11 mouse cellular contexts compared by ENCODE assay signal in the genomic region with DNA sequence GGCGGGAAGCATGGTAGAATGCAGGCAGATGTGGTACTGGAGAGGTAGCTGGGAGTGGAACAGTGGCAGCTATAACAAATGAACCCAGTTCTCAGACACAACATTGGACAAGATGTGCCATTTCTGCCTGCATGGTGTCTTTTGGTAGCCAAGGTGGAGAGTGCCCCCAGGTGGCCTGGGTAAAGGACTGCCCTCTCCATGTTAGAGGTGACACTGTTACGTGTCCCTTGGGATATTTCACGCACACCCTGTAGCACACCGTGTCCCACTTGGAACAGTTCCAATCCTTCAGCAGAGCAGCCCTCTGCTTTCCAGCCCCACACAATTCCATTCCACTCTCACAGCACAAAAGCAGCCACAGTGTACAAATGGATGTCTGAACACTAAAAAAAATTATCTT. TPM values are rescaled to one million over a fixed set of nuclear protein-coding genes. Genes with fewer than 3 reads are reported as not detected.
DNase-seq lines count a peak whose midpoint lies in the region; ATAC-seq and TF ChIP-seq lines count a peak whose summit lies in the region.
"Had no signal": no experiment of that assay in that cellular context is flagged by ENCODE, and none has a peak within 500 bp of the region (broad histone marks: within the 10 kb centered on the region; RNA-seq: fewer than 3 reads in every experiment).

No protein-coding gene starts in this region.

- H3K4me1 ChIP-seq in kidney, adult 2 months (ENCODE audit: control insufficient read depth, insufficient read depth, low read length), result no peaks in the 10 kb centered on the region
- H3K4me1 ChIP-seq in kidney, embryonic 15.5 days, result peaks cover 3% of the 10 kb centered on the region; the same call in 1 of the 2 replicates
- H3K4me1 ChIP-seq in testis, adult 2 months (ENCODE audit: control insufficient read depth, insufficient read depth, low read length), result no peaks in the 10 kb centered on the region

- TF ChIP-seq POLR2A in kidney, adult 2 months (IDR thresholded peaks at IDR 0.05; ENCODE audit: low read depth, low read length), result no peak
- TF ChIP-seq POLR2A in testis, adult 2 months (IDR thresholded peaks at IDR 0.05; ENCODE audit: control insufficient read depth, low read depth, low read length), result no peak
- no peak for TF ChIP-seq POLR2A in brain, embryonic 14.5 days (IDR thresholded peaks at IDR 0.05; ENCODE audit: borderline replicate concordance, extremely low read depth, insufficient read depth, insufficient read length, poor library complexity, severe bottlenecking)

- no peak overlapping the region for H3K4me3 ChIP-seq in kidney, adult 2 months (ENCODE audit: insufficient read depth, low read depth, low read length)
- no peak overlapping the region for H3K4me3 ChIP-seq in kidney, embryonic 15.5 days (replicated peaks)
- no peak overlapping the region for H3K4me3 ChIP-seq in testis, adult 2 months (ENCODE audit: control insufficient read depth, low read depth, low read length)

- no peaks in the 10 kb centered on the region for H3K36me3 ChIP-seq in kidney, adult 2 months (ENCODE audit: control insufficient read depth, insufficient read depth, low read length)
- H3K36me3 ChIP-seq in kidney, embryonic 15.5 days, result no peaks in the 10 kb centered on the region
- no peaks in the 10 kb centered on the region for H3K36me3 ChIP-seq in testis, adult 2 months (ENCODE audit: control insufficient read depth, insufficient read depth, low read length)

- 46% methylated on average over 4 of the region's 4 CpGs for WGBS in kidney, adult 2 months
- WGBS in kidney, embryonic 15.5 days, result 69% methylated on average over 4 of the region's 4 CpGs

- no peak for ATAC-seq in kidney, embryonic 15.5 days (replicated peaks; ENCODE audit: low FRiP score)

- H3K4me2 ChIP-seq in kidney, embryonic 15.5 days, result no peak overlapping the region

- no peak overlapping the region for H3K27ac ChIP-seq in kidney, adult 2 months (ENCODE audit: insufficient read depth, low read depth, low read length)
- no peak overlapping the region for H3K27ac ChIP-seq in kidney, embryonic 15.5 days
- no peak overlapping the region for H3K27ac ChIP-seq in testis, adult 2 months (ENCODE audit: control insufficient read depth, insufficient read depth, low read depth, low read length)

- no peaks in the 10 kb centered on the region for H3K9me3 ChIP-seq in kidney, embryonic 15.5 days (replicated peaks)

- H3K27me3 ChIP-seq in kidney, adult 2 months (replicated peaks; ENCODE audit: control insufficient read depth, insufficient read depth, low read length), result no peaks in the 10 kb centered on the region
- no peaks in the 10 kb centered on the region for H3K27me3 ChIP-seq in kidney, embryonic 15.5 days
- H3K27me3 ChIP-seq in testis, adult 2 months (ENCODE audit: control insufficient read depth, insufficient read depth, low read length), result no peaks in the 10 kb centered on the region

- TF ChIP-seq CTCF in kidney, adult 2 months (conservative IDR thresholded peaks at IDR 0.05; ENCODE audit: insufficient read depth, insufficient read length, low read depth, low read length), result peak; percentile 82
- peak; percentile 18; the same call in 1 of the 2 replicates for TF ChIP-seq CTCF in testis, adult 2 months (IDR thresholded peaks at IDR 0.05; ENCODE audit: control insufficient read depth, insufficient read depth, insufficient replicate concordance, low read depth, low read length)
- peak; percentile 5; the same call in 1 of the 2 replicates for TF ChIP-seq CTCF in brain, embryonic 14.5 days (IDR thresholded peaks at IDR 0.05; ENCODE audit: borderline replicate concordance, extremely low read depth, insufficient read depth, insufficient read length)

- H3K9ac ChIP-seq in kidney, embryonic 15.5 days, result no peak overlapping the region

- peak; percentile 54 for DNase-seq in kidney, adult 2 months
- DNase-seq in testis, postnatal 10 days (ENCODE audit: low spot score), result no peak
- peak; percentile 2 for DNase-seq in brain, embryonic 14.5 days (ENCODE audit: low read depth)
- DNase-seq in urinary bladder, postnatal 25 days (ENCODE audit: low spot score), result no peak
- no peak for DNase-seq in cerebellum, adult 18-20 months
- DNase-seq: cerebellum, adult 8-10 months; right cerebral cortex, adult 18-20 months had no signal

RNA-seq across cellular contexts. Expression of a gene that starts 18.0 kb away (rescaled TPM):
- 251 and 265 TPM in 2 replicates for polyA plus RNA-seq in kidney, adult 2 months (2012; rRNA removed)
- polyA plus RNA-seq in kidney, embryonic 15.5 days (2015; fragmentation: Nextera tagmentation; extraction: Ambion mirVana), result 36.7 and 39.9 TPM in 2 replicates
- polyA plus RNA-seq in testis, adult 2 months (2012; rRNA removed), result 3.2 and 4.0 TPM in 2 replicates
- 3.0 TPM in 2 replicates for polyA plus RNA-seq in brain, embryonic 14.5 days (2012; rRNA removed)

RNA-seq across cellular contexts. Expression of a gene that starts 37.4 kb away (rescaled TPM):
- 3.2 and 8.3 TPM in 2 replicates for polyA plus RNA-seq in kidney, adult 2 months (2012; rRNA removed)
- 3.5 and 4.4 TPM in 2 replicates for polyA plus RNA-seq in kidney, embryonic 15.5 days (2015; fragmentation: Nextera tagmentation; extraction: Ambion mirVana)
- polyA plus RNA-seq in testis, adult 2 months (2012; rRNA removed), result 0.31 and 0.56 TPM in 2 replicates
- polyA plus RNA-seq in brain, embryonic 14.5 days (2012; rRNA removed), result not detected in 2 replicates
- polyA plus RNA-seq: embryonic facial prominence, embryonic 14.5 days; heart, embryonic 14.5 days had no signal

Comparison
In these comparisons a context has a peak if more than half of its experiments do, and no peak if none do; other contexts are left out.
1. DNase-seq: peak in kidney, adult 2 months (single experiment) and brain, embryonic 14.5 days (single experiment); none in testis, postnatal 10 days (single experiment), urinary bladder, postnatal 25 days (single experiment) and cerebellum, adult 18-20 months (0 of 2).
2. CTCF ChIP-seq: peak in every context shown above with its lines; median percentile 82 in kidney, adult 2 months; 18 in testis, adult 2 months; 5 in brain, embryonic 14.5 days.